Mouse (Mus musculus) spleen, postnatal 4 days (tissue): ENCODE results near the gene Tmprss11c.
"Not testable (repeated sequence)": the region's sequence is repeated elsewhere in the genome, so short reads cannot be mapped to it uniquely, and the experiment has no call there.

Experiments used
- DNase-seq, 2 experiments: peaks; one replicate each; pipeline ENCODE4 v3.0.0; 2022; ENCODE audit warnings: low spot score in 2 of 2

The Tmprss11c gene

GRCm38 (mm10) chr5:86289208-86289607, at the start of gene Tmprss11c:
Gene Tmprss11c (minus strand): TSS chr5:86289308.
- no peak for DNase-seq

GRCm38 (mm10) chr5:86318018-86318956, 29.2 kb upstream of the Tmprss11c start:
- DNase-seq, result not testable (repeated sequence)

- no peak for DNase-seq
Measured at GRCm38 (mm10) chr5:86306116-86306515, 17.0 kb upstream of the Tmprss11c start.

- no peak for DNase-seq
Measured at GRCm38 (mm10) chr5:86303877-86304276, 14.8 kb upstream of the Tmprss11c start.

GRCm38 (mm10) chr5:86246559-86246958, 42.5 kb downstream of the Tmprss11c start:
- DNase-seq, result no peak

GRCm38 (mm10) chr5:86244880-86245279, 44.2 kb downstream of the Tmprss11c start:
- DNase-seq, result no peak

GRCm38 (mm10) chr5:86244275-86244674, 44.8 kb downstream of the Tmprss11c start:
- no peak for DNase-seq

- DNase-seq, result no peak
Measured at GRCm38 (mm10) chr5:86227156-86227853, 61.8 kb downstream of the Tmprss11c start.

- no peak for DNase-seq
Measured at GRCm38 (mm10) chr5:86197801-86198200, 91.3 kb downstream of the Tmprss11c start, which contains the start of gene Gnrhr. Gene Gnrhr (minus strand): TSS chr5:86197901.

- DNase-seq, result no peak
Measured at GRCm38 (mm10) chr5:86191356-86191755, 97.8 kb downstream of the Tmprss11c start.

- no peak for DNase-seq
Measured at GRCm38 (mm10) chr5:86190770-86191169, 98.3 kb downstream of the Tmprss11c start.

GRCm38 (mm10) chr5:86190290-86190689, 98.8 kb downstream of the Tmprss11c start:
- DNase-seq, result no peak

- no peak for DNase-seq
Measured at GRCm38 (mm10) chr5:86187441-86187840, 101.7 kb downstream of the Tmprss11c start.
